Mouse (Mus musculus) stomach, postnatal 0 days (tissue): ENCODE measurements around the gene 1700003E16Rik. TPM values are rescaled to one million over a fixed set of nuclear protein-coding genes. Genes with fewer than 3 reads are reported as not detected.

Experiments
- ATAC-seq: fragments of 200-750 bp; cut with Nextera tagmentation; 2 replicates; pipeline ENCODE4 v1.8.0; 2017; ENCODE audit not compliant: low FRiP score, low TSS enrichment
- DNase-seq: peaks from one replicate; pipeline ENCODE4 v3.0.0-alpha.2; 2016; ENCODE audit warnings: low spot score
- H3K27ac ChIP-seq: fragments of 300-500 bp; sonication (generic); replicated peaks from 2 replicates; pipeline ENCODE4 v1.5.1; 2014; ENCODE audit warnings: mild to moderate bottlenecking, control low read depth
- H3K27me3 ChIP-seq: fragments of 300-500 bp; sonication (generic); 2 replicates; pipeline ENCODE4 v1.6.1; 2014; ENCODE audit warnings: low read length; ENCODE audit not compliant: control insufficient read depth, insufficient read depth
- H3K36me3 ChIP-seq: fragments of 300-500 bp; sonication (generic); 2 replicates; pipeline ENCODE4 v1.6.1; 2014; ENCODE audit warnings: low read length, mixed read lengths; ENCODE audit not compliant: control insufficient read depth, insufficient read depth
- H3K4me1 ChIP-seq: fragments of 300-500 bp; sonication (generic); replicated peaks from 2 replicates; pipeline ENCODE4 v1.6.1; 2014; ENCODE audit warnings: antibody characterized with exemption; ENCODE audit not compliant: control insufficient read depth, insufficient read depth
- H3K4me2 ChIP-seq: fragments of 300-500 bp; sonication (generic); replicated peaks from 2 replicates; pipeline ENCODE4 v1.6.1; 2014; ENCODE audit warnings: low read depth, mild to moderate bottlenecking, control low read depth, moderate library complexity
- H3K4me3 ChIP-seq: fragments of 300-500 bp; sonication (generic); 2 replicates; pipeline ENCODE4 v1.5.1; 2014; ENCODE audit warnings: low read depth, low read length, control low read depth
- H3K9ac ChIP-seq: fragments of 300-500 bp; sonication (generic); 2 replicates; pipeline ENCODE4 v1.6.1; 2014; ENCODE audit warnings: mild to moderate bottlenecking, low read length, control low read depth, mixed read lengths
- H3K9me3 ChIP-seq: fragments of 300-500 bp; sonication (generic); 2 replicates; pipeline ENCODE4 v1.6.1; 2016; ENCODE audit warnings: low read length; ENCODE audit not compliant: control insufficient read depth
- CTCF ChIP-seq: IDR thresholded peaks from 2 replicates; pipeline ENCODE4 v1.5.1; 2016; ENCODE audit warnings: antibody characterized with exemption, low read depth, mild to moderate bottlenecking, moderate library complexity
- EP300 ChIP-seq: optimal IDR thresholded peaks from 2 replicates; pipeline ENCODE3; 2016; ENCODE audit warnings: antibody characterized with exemption
- WGBS: fragments of 180-500 bp; shearing (Covaris S2); extraction: QIAGEN DNeasy Blood & Tissue Kit; methylation state at CpG from one replicate; pipeline ENCODE4 v1.1.7; 2014; 5-methylcytosine and 5-hydroxymethylcytosine counted together
- polyA plus RNA-seq: library from polyadenylated mRNA; unstranded; fragments of >200 nt; fragmentation: Nextera tagmentation; extraction: Ambion mirVana; gene quantifications from 2 replicates; pipeline ENCODE4 v1.2.1, GENCODE M21; 2015

The 1700003E16Rik gene
- polyA plus RNA-seq, 1 experiment from 2014 or later, result 1.1 TPM

- no peak for ATAC-seq
- Histone ChIP-seq H3K4me2 (no peak overlapping the region), H3K27me3 (no peaks in the 10 kb centered on the region), H3K27ac (0 out of 2 replicates have a peak overlapping the region, but pooled peaks have one; percentile 18), H3K4me1 (peaks cover 4% of the 10 kb centered on the region; the same call in 1 of the 2 replicates), H3K9me3 (no peaks in the 10 kb centered on the region), H3K36me3 (peaks cover 10% of the 10 kb centered on the region; the same call in 1 of the 2 replicates), H3K9ac (no peak overlapping the region), H3K4me3 (no peak overlapping the region)
- WGBS, result 42% methylated on average over 9 of the region's 9 CpGs
- DNase-seq, result no peak
- no peak for TF ChIP-seq EP300
- TF ChIP-seq CTCF, result no peak
Observed at GRCm38 (mm10) chr6:83145805-83146204, 10.4 kb upstream of the 1700003E16Rik start.

- no peak for TF ChIP-seq CTCF
- no peak for TF ChIP-seq EP300
- peaks cover 1% of the 10 kb centered on the region; the same call in 1 of the 2 replicates for H3K4me1 ChIP-seq
- no peak for DNase-seq
- H3K9me3 ChIP-seq, result no peaks in the 10 kb centered on the region
- no peak overlapping the region for H3K9ac ChIP-seq
- H3K4me3 ChIP-seq, result no peak overlapping the region
- WGBS, result 59% methylated on average over 7 of the region's 7 CpGs
- H3K36me3 ChIP-seq, result peaks cover 12% of the 10 kb centered on the region; the same call in 1 of the 2 replicates
- H3K4me2 ChIP-seq, result no peak overlapping the region
- no peak overlapping the region for H3K27ac ChIP-seq
- ATAC-seq, result no peak
- no peaks in the 10 kb centered on the region for H3K27me3 ChIP-seq
Observed at GRCm38 (mm10) chr6:83147280-83147679, 8.9 kb upstream of the 1700003E16Rik start.

- peaks cover 9% of the 10 kb centered on the region; the same call in 1 of the 2 replicates for H3K36me3 ChIP-seq
- no peaks in the 10 kb centered on the region for H3K4me1 ChIP-seq
- WGBS, result 48% methylated on average over 8 of the region's 8 CpGs
- no peaks in the 10 kb centered on the region for H3K27me3 ChIP-seq
- no peak for DNase-seq
- no peak overlapping the region for H3K4me2 ChIP-seq
- no peak overlapping the region for H3K4me3 ChIP-seq
- H3K9ac ChIP-seq, result no peak overlapping the region
- no peak for TF ChIP-seq EP300
- TF ChIP-seq CTCF, result no peak
- H3K9me3 ChIP-seq, result no peaks in the 10 kb centered on the region
- ATAC-seq, result no peak
- H3K27ac ChIP-seq, result no peak overlapping the region
Observed at GRCm38 (mm10) chr6:83151721-83152120, 4.5 kb upstream of the 1700003E16Rik start.

- ATAC-seq (no peak), DNase-seq (no peak)
- Histone ChIP-seq H3K4me3 (no peak overlapping the region), H3K27me3 (no peaks in the 10 kb centered on the region), H3K4me1 (no peaks in the 10 kb centered on the region), H3K27ac (no peak overlapping the region), H3K36me3 (peaks cover 7% of the 10 kb centered on the region; the same call in 1 of the 2 replicates), H3K4me2 (no peak overlapping the region), H3K9ac (no peak overlapping the region), H3K9me3 (no peaks in the 10 kb centered on the region)
- TF ChIP-seq EP300, result no peak
- no peak for TF ChIP-seq CTCF
- 88% methylated on average over 12 of the region's 12 CpGs for WGBS
Observed at GRCm38 (mm10) chr6:83153038-83153437, 3.2 kb upstream of the 1700003E16Rik start.

GRCm38 (mm10) chr6:83153485-83153884 is 2.7 kb upstream of the 1700003E16Rik start:
- WGBS, result 82% methylated on average over 5 of the region's 5 CpGs
- H3K27ac ChIP-seq, result no peak overlapping the region
- TF ChIP-seq EP300 (no peak), CTCF (no peak)
- H3K9me3 ChIP-seq, result no peaks in the 10 kb centered on the region
- H3K4me3 ChIP-seq, result no peak overlapping the region
- no peak overlapping the region for H3K9ac ChIP-seq
- no peak overlapping the region for H3K4me2 ChIP-seq
- no peaks in the 10 kb centered on the region for H3K27me3 ChIP-seq
- 0 out of 2 replicates have a peak, but pooled peaks cover 5% of the 10 kb centered on the region for H3K36me3 ChIP-seq
- H3K4me1 ChIP-seq, result no peaks in the 10 kb centered on the region
- ATAC-seq, result no peak
- no peak for DNase-seq

- TF ChIP-seq EP300, result no peak
- no peak for TF ChIP-seq CTCF
- WGBS, result 8% methylated on average over 23 of the region's 23 CpGs
- Histone ChIP-seq H3K4me3 (peak overlapping the region; percentile 50), H3K9ac (peak overlapping the region; percentile 48), H3K36me3 (0 out of 2 replicates have a peak, but pooled peaks cover 2% of the 10 kb centered on the region), H3K27ac (no peak overlapping the region), H3K4me2 (peak overlapping the region; percentile 81), H3K27me3 (no peaks in the 10 kb centered on the region), H3K4me1 (no peaks in the 10 kb centered on the region), H3K9me3 (no peaks in the 10 kb centered on the region)
- DNase-seq (no peak), ATAC-seq (0 out of 2 replicates have a peak, but pooled peaks have one; percentile 16)
Observed at GRCm38 (mm10) chr6:83155552-83156238, 509 bp upstream of the 1700003E16Rik start.
